Mouse (Mus musculus) gastrocnemius, adult 2 months (tissue): ENCODE data around the gene Brk1. TPM values are rescaled to one million over a fixed set of nuclear protein-coding genes. Genes with fewer than 3 reads are reported as not detected.

Experiments
- DNase-seq: peaks from one replicate; pipeline ENCODE4 v3.0.0; 2022
- H3K27ac ChIP-seq: fragments of 200-600 bp; 2 replicates; pipeline ENCODE4 v1.8.1; 2022; ENCODE audit warnings: mild to moderate bottlenecking
- H3K4me3 ChIP-seq: fragments of 200-600 bp; 2 replicates; pipeline ENCODE4 v1.8.1; 2022; ENCODE audit warnings: mild to moderate bottlenecking, moderate library complexity
- CTCF ChIP-seq: fragments of 200-600 bp; IDR thresholded peaks from 2 replicates; pipeline ENCODE4 v1.8.1; 2022; ENCODE audit warnings: antibody characterized with exemption, mild to moderate bottlenecking, moderate library complexity
- intact Hi-C: fragments of 180-260 bp; cut with DNase I; formaldehyde crosslinking; loops from one replicate; pipeline ENCODE4 v1.15.1; 2025
- total RNA-seq, 2 experiments: library from RNA; stranded (reverse); gene quantifications; 2 replicates each; pipeline ENCODE4 v1.2.3; 2021

Brk1 gene
- total RNA-seq, 2 experiments from 2014 or later = 37.3 to 46.0 TPM

- Histone ChIP-seq H3K27ac (no peak overlapping the region), H3K4me3 (no peak overlapping the region)
- no peak for TF ChIP-seq CTCF
- no peak for DNase-seq
- intact Hi-C loops = no loop called here
Measured at GRCm38 (mm10) chr6:113630322-113630721, 25.8 kb downstream of the Brk1 start.

GRCm38 (mm10) chr6:113632863-113633262 lies 28.3 kb downstream of the Brk1 start:
- no peak for TF ChIP-seq CTCF
- H3K4me3 ChIP-seq = no peak overlapping the region
- no peak for DNase-seq
- H3K27ac ChIP-seq = no peak overlapping the region
- intact Hi-C loops = no loop called here

- intact Hi-C loops = loop anchor here (1.0 to 5.0 kb wide), 3 partner anchors 43 to 104 kb away; partner anchors contain the start of genes Sec13 and Tatdn2
- Histone ChIP-seq H3K4me3 (peak within 1 kb of the TSS; percentile 82), H3K27ac (peak within 1 kb of the TSS; percentile 90)
- TF ChIP-seq CTCF = peak; percentile 100
- peak; percentile 97 for DNase-seq
Measured at GRCm38 (mm10) chr6:113638302-113639040, 33.9 kb downstream of the Brk1 start, which contains the start of gene Irak2. Irak2 (plus strand) TSS chr6:113638467.

- TF ChIP-seq CTCF = no peak
- peak overlapping the region; percentile 90 for H3K27ac ChIP-seq
- intact Hi-C loops = loop anchor here (5.0 kb wide), 2 partner anchors 58 to 103 kb away; partner anchors contain the start of genes Sec13 and Tatdn2
- no peak for DNase-seq
- H3K4me3 ChIP-seq = peak overlapping the region; percentile 82
Measured at GRCm38 (mm10) chr6:113639201-113639600, 34.6 kb downstream of the Brk1 start.

GRCm38 (mm10) chr6:113642605-113643004 lies 38.0 kb downstream of the Brk1 start:
- no peak for TF ChIP-seq CTCF
- Histone ChIP-seq H3K27ac (peak overlapping the region; percentile 35; the same call in 1 of the 2 replicates), H3K4me3 (no peak overlapping the region)
- no peak for DNase-seq
- intact Hi-C loops = no loop called here

GRCm38 (mm10) chr6:113643021-113643420 lies 38.4 kb downstream of the Brk1 start:
- Histone ChIP-seq H3K4me3 (no peak overlapping the region), H3K27ac (peak overlapping the region; percentile 32; the same call in 1 of the 2 replicates)
- no peak for DNase-seq
- intact Hi-C loops = no loop called here
- no peak for TF ChIP-seq CTCF

GRCm38 (mm10) chr6:113643967-113644366 lies 39.4 kb downstream of the Brk1 start:
- Histone ChIP-seq H3K4me3 (no peak overlapping the region; the same call in 1 of the 2 replicates), H3K27ac (peak overlapping the region; percentile 81)
- DNase-seq = no peak
- intact Hi-C loops = no loop called here
- TF ChIP-seq CTCF = no peak

- DNase-seq = peak; percentile 57
- TF ChIP-seq CTCF = no peak
- intact Hi-C loops = no loop called here
- peak overlapping the region; percentile 81 for H3K27ac ChIP-seq
- peak overlapping the region; percentile 35 for H3K4me3 ChIP-seq
Measured at GRCm38 (mm10) chr6:113644808-113645207, 40.2 kb downstream of the Brk1 start.

GRCm38 (mm10) chr6:113649346-113650196 lies 45.0 kb downstream of the Brk1 start:
- Histone ChIP-seq H3K27ac (no peak overlapping the region), H3K4me3 (no peak overlapping the region)
- no peak for TF ChIP-seq CTCF
- intact Hi-C loops = no loop called here
- no peak for DNase-seq

GRCm38 (mm10) chr6:113650197-113650640 lies 45.6 kb downstream of the Brk1 start:
- H3K4me3 ChIP-seq = no peak overlapping the region
- DNase-seq = no peak
- intact Hi-C loops = no loop called here

GRCm38 (mm10) chr6:113651626-113652025 lies 47.1 kb downstream of the Brk1 start:
- no peak overlapping the region for H3K27ac ChIP-seq
- no peak for DNase-seq
- H3K4me3 ChIP-seq = no peak overlapping the region
- intact Hi-C loops = no loop called here
- TF ChIP-seq CTCF = no peak

More at GRCm38 (mm10) chr6:113650197-113650640, 45.6 kb downstream of the Brk1 start:
- no peak overlapping the region for H3K27ac ChIP-seq
- TF ChIP-seq CTCF = no peak

GRCm38 (mm10) chr6:113653551-113653950 lies 49.0 kb downstream of the Brk1 start:
- TF ChIP-seq CTCF = no peak
- intact Hi-C loops = no loop called here
- DNase-seq = no peak
- H3K27ac ChIP-seq = peak overlapping the region; percentile 67
- no peak overlapping the region for H3K4me3 ChIP-seq

- no peak overlapping the region for H3K4me3 ChIP-seq
- peak overlapping the region; percentile 67 for H3K27ac ChIP-seq
- no peak for TF ChIP-seq CTCF
- intact Hi-C loops = no loop called here
- DNase-seq = no peak
Measured at GRCm38 (mm10) chr6:113654102-113654501, 49.5 kb downstream of the Brk1 start.
